8 mouse cellular contexts compared by ENCODE assay signal in the genomic region with DNA sequence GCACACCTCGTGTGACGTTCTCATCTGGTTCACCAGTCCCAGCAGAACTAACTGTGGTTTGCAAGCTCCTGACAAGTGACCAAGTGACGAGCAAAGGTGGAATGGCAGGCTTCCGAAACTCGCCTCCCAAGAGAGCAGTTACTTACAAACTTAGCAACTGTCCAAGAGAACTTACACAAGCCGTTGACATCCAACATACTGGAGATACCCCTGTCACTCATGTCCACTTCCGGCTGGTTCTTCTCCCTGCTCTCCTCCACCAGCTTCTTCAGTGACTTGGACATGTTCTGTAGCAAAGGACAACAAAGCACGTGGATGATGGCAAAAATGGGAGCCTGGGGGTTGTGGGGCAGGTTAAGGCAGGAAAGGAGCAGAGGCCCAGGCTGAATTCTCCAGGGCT. TPM values are rescaled to one million over a fixed set of nuclear protein-coding genes. Genes with fewer than 3 reads are reported as not detected.
DNase-seq lines count a peak whose midpoint lies in the region; ATAC-seq lines count a peak whose summit lies in the region.

No protein-coding gene starts in this region.

- no peak for DNase-seq in frontal cortex, postnatal 14 days (ENCODE audit: low spot score in 2 of 2)
- peak; percentile 7 for DNase-seq in urinary bladder, postnatal 25 days (ENCODE audit: low spot score)
- no peak for DNase-seq in urinary bladder, postnatal 36 days (ENCODE audit: low spot score in 2 of 2)
- DNase-seq in cerebellum, adult 8-10 months: no peak

- peak; percentile 21 for ATAC-seq in frontal cortex, adult (ENCODE audit: low TSS enrichment)
- ATAC-seq in limb, embryonic 12.5 days (ENCODE audit: insufficient number of reproducible peaks, insufficient read depth, low FRiP score, low TSS enrichment, low read depth): no peak
- ATAC-seq in neural tube, embryonic 13.5 days (ENCODE audit: low read depth): no peak
- ATAC-seq in CD4-positive, CD25-positive, alpha-beta regulatory T cell, adult 4 months: no peak

- H3K27me3 ChIP-seq in limb, embryonic 12.5 days: no peaks in the 10 kb centered on the region
- no peaks in the 10 kb centered on the region for H3K27me3 ChIP-seq in neural tube, embryonic 13.5 days

- peaks cover 8% of the 10 kb centered on the region for H3K4me1 ChIP-seq in limb, embryonic 12.5 days (replicated peaks)
- H3K4me1 ChIP-seq in neural tube, embryonic 13.5 days (replicated peaks): peaks cover 12% of the 10 kb centered on the region

- peak overlapping the region; percentile 53; the same call in 1 of the 2 replicates for H3K27ac ChIP-seq in limb, embryonic 12.5 days
- H3K27ac ChIP-seq in neural tube, embryonic 13.5 days (replicated peaks): 0 out of 2 replicates have a peak overlapping the region, but pooled peaks have one; percentile 39

- 46% methylated on average over 8 of the region's 8 CpGs for WGBS in limb, embryonic 12.5 days
- 55% methylated on average over 8 of the region's 8 CpGs for WGBS in neural tube, embryonic 13.5 days

- peak overlapping the region; percentile 74 for H3K9ac ChIP-seq in limb, embryonic 12.5 days (replicated peaks)
- peak overlapping the region; percentile 74 for H3K9ac ChIP-seq in neural tube, embryonic 13.5 days

- no peaks in the 10 kb centered on the region for H3K9me3 ChIP-seq in limb, embryonic 12.5 days
- no peaks in the 10 kb centered on the region for H3K9me3 ChIP-seq in neural tube, embryonic 13.5 days

- peak overlapping the region; percentile 74 for H3K4me2 ChIP-seq in limb, embryonic 12.5 days
- peak overlapping the region; percentile 77 for H3K4me2 ChIP-seq in neural tube, embryonic 13.5 days

- no peaks in the 10 kb centered on the region for H3K36me3 ChIP-seq in limb, embryonic 12.5 days
- H3K36me3 ChIP-seq in neural tube, embryonic 13.5 days: no peaks in the 10 kb centered on the region

- peak overlapping the region; percentile 53 for H3K4me3 ChIP-seq in limb, embryonic 12.5 days (replicated peaks)
- H3K4me3 ChIP-seq in neural tube, embryonic 13.5 days: peak overlapping the region; percentile 58

RNA-seq across cellular contexts. Expression of a gene that starts 0.5 kb away (rescaled TPM):
- polyA plus RNA-seq in limb, embryonic 12.5 days (2016; fragmentation: Nextera tagmentation; extraction: Ambion mirVana): 107 and 109 TPM in 2 replicates
- 68.4 and 75.0 TPM in 2 replicates for polyA plus RNA-seq in neural tube, embryonic 13.5 days (2015; fragmentation: Nextera tagmentation; extraction: Ambion mirVana)
- polyA plus RNA-seq in CD4-positive, CD25-positive, alpha-beta regulatory T cell, adult 4 months (2017; shearing (Covaris generic)): 10 to 100 TPM; 63.1 to 74.5 TPM
